Mouse (Mus musculus) intestine, postnatal 0 days (tissue): ENCODE measurements at regions not wholly inside any gene's neighbourhood (a gene's known extent, or its start where the extent isn't known, plus 50 kb on each side); places are given as distances from the start of the nearest gene placed in this dataset.

ENCODE experiments used
- ATAC-seq: fragments of 200-750 bp; cut with Nextera tagmentation; 2 replicates; pipeline ENCODE4 v1.8.0; 2017; ENCODE audit warnings: mild to moderate bottlenecking, moderate TSS enrichment, moderate library complexity
- H3K27ac ChIP-seq: fragments of 300-500 bp; sonication (generic); 2 replicates; pipeline ENCODE4 v1.5.1; 2014; ENCODE audit warnings: mild to moderate bottlenecking, low read depth, low read length, moderate library complexity
- H3K27me3 ChIP-seq: fragments of 300-500 bp; sonication (generic); replicated peaks from 2 replicates; pipeline ENCODE4 v1.6.1; 2014; ENCODE audit warnings: low read length, mixed read lengths; ENCODE audit not compliant: control insufficient read depth, insufficient read depth
- H3K36me3 ChIP-seq: fragments of 300-500 bp; sonication (generic); 2 replicates; pipeline ENCODE4 v1.6.1; 2014; ENCODE audit warnings: mild to moderate bottlenecking, moderate library complexity; ENCODE audit not compliant: control insufficient read depth, insufficient read depth
- H3K4me1 ChIP-seq: fragments of 300-500 bp; sonication (generic); replicated peaks from 2 replicates; pipeline ENCODE4 v1.6.1; 2014; ENCODE audit warnings: antibody characterized with exemption, low read length, mixed read lengths; ENCODE audit not compliant: control insufficient read depth, insufficient read depth
- H3K4me2 ChIP-seq: fragments of 300-500 bp; sonication (generic); replicated peaks from 2 replicates; pipeline ENCODE4 v1.6.1; 2014; ENCODE audit warnings: low read depth, mild to moderate bottlenecking, moderate library complexity
- H3K4me3 ChIP-seq: fragments of 300-500 bp; sonication (generic); 2 replicates; pipeline ENCODE4 v1.5.1; 2014; ENCODE audit warnings: low read depth, low read length
- H3K9ac ChIP-seq: fragments of 300-500 bp; sonication (generic); 2 replicates; pipeline ENCODE4 v1.6.1; 2014; ENCODE audit warnings: mild to moderate bottlenecking, low read depth, low read length
- H3K9me3 ChIP-seq: fragments of 300-500 bp; sonication (generic); 2 replicates; pipeline ENCODE4 v1.6.1; 2016; ENCODE audit warnings: mixed run types; ENCODE audit not compliant: control insufficient read depth
- CTCF ChIP-seq: sonication (generic); IDR thresholded peaks from 2 replicates; pipeline ENCODE4 v1.5.1; 2016; ENCODE audit warnings: low read depth, mild to moderate bottlenecking, control low read depth, antibody characterized with exemption, moderate library complexity
- WGBS: fragments of 180-500 bp; shearing (Covaris S2); extraction: QIAGEN DNeasy Blood & Tissue Kit; methylation state at CpG from one replicate; pipeline ENCODE4 v1.1.7; 2014; 5-methylcytosine and 5-hydroxymethylcytosine counted together

- Histone ChIP-seq H3K4me3 (no peak overlapping the region), H3K4me1 (no peaks in the 10 kb centered on the region), H3K9ac (no peak overlapping the region), H3K9me3 (no peaks in the 10 kb centered on the region), H3K27ac (no peak overlapping the region), H3K27me3 (no peaks in the 10 kb centered on the region), H3K36me3 (no peaks in the 10 kb centered on the region), H3K4me2 (no peak overlapping the region)
- no peak for TF ChIP-seq CTCF
- ATAC-seq: no peak
- 73% methylated on average over 10 of the region's 10 CpGs for WGBS
Observed at GRCm38 (mm10) chr6:50814936-50815500, 160.8 kb upstream of the Npvf start.

DNA sequence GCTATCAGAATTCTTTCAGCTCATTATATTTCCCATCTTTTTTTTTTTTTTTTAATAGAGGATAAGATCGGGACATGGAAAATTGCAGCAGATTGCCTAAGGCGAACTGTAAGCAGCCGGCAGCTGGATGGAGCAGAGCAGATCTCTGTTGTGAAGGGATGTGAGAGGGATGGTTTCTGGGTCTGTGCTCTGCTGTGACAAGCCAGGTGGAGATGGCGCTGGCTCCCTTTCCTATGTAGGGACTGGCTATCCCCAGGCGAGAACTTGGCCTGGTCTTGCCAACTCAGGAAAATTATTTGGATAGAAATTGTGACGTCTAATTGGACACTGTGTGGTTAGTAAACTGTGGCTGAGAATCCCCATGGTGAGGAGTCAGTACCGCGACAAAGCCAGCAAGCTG lies 161.3 kb upstream of the Npvf start:
- Histone ChIP-seq H3K4me1 (no peaks in the 10 kb centered on the region), H3K4me3 (no peak overlapping the region), H3K36me3 (no peaks in the 10 kb centered on the region), H3K9ac (no peak overlapping the region), H3K9me3 (no peaks in the 10 kb centered on the region), H3K27ac (no peak overlapping the region), H3K27me3 (no peaks in the 10 kb centered on the region), H3K4me2 (no peak overlapping the region)
- 75% methylated on average over 8 of the region's 8 CpGs for WGBS
- no peak for TF ChIP-seq CTCF
- ATAC-seq: no peak

DNA sequence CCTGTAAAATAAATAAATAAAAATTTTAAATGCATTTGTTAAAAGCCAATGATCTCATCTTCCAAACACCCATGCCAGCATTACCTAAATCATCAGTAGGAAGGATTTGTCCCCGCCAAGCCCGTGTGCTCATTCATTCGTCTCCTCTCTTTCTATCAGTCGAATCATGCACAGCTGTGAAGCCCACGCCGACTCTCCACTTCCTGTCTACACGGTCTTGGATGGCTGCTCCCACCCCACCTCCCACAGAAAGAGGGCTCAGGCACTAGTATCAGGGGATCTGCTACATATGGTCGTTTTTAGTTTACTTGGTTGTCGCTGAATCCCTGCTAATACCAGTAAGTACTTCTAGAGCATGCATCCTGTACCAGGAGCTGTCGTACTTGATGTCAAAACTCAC lies 163.2 kb upstream of the Npvf start:
- H3K36me3 ChIP-seq: no peaks in the 10 kb centered on the region
- no peak overlapping the region for H3K27ac ChIP-seq
- H3K4me3 ChIP-seq: no peak overlapping the region
- no peak overlapping the region for H3K4me2 ChIP-seq
- no peaks in the 10 kb centered on the region for H3K27me3 ChIP-seq
- ATAC-seq: no peak
- H3K9me3 ChIP-seq: no peaks in the 10 kb centered on the region
- no peaks in the 10 kb centered on the region for H3K4me1 ChIP-seq
- TF ChIP-seq CTCF: no peak
- WGBS: 62% methylated on average over 10 of the region's 10 CpGs
- no peak overlapping the region for H3K9ac ChIP-seq

DNA sequence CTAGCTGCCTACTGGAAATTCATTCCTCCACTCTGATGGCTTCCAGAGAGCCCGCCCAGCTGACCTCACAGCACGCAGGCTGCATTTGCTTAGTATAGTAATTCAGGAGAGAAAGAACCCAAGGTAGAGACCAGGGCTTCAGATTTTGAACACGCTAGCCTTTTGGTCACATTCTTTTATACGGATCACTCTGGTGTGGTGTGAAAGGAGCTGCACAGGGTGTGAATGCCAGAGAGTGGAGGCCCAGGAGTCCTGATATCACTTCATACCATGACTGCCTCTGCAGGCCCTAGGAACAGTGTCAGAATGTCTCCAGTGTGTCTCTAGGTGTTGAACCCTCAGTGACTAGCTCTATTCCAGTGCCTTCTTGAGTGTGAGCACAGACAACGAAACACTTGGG lies 164.2 kb upstream of the Npvf start:
- H3K4me1 ChIP-seq: no peaks in the 10 kb centered on the region
- TF ChIP-seq CTCF: no peak
- no peaks in the 10 kb centered on the region for H3K27me3 ChIP-seq
- no peak overlapping the region for H3K4me2 ChIP-seq
- no peaks in the 10 kb centered on the region for H3K9me3 ChIP-seq
- no peaks in the 10 kb centered on the region for H3K36me3 ChIP-seq
- WGBS: 90% methylated on average over 5 of the region's 5 CpGs
- ATAC-seq: no peak
- no peak overlapping the region for H3K9ac ChIP-seq
- no peak overlapping the region for H3K4me3 ChIP-seq
- no peak overlapping the region for H3K27ac ChIP-seq

- no peak overlapping the region for H3K9ac ChIP-seq
- H3K27me3 ChIP-seq: no peaks in the 10 kb centered on the region
- 51% methylated on average over 10 of the region's 10 CpGs for WGBS
- H3K9me3 ChIP-seq: no peaks in the 10 kb centered on the region
- no peak for TF ChIP-seq CTCF
- no peak overlapping the region for H3K4me3 ChIP-seq
- ATAC-seq: no peak
- no peaks in the 10 kb centered on the region for H3K36me3 ChIP-seq
- no peak overlapping the region; the same call in 1 of the 2 replicates for H3K27ac ChIP-seq
- no peak overlapping the region for H3K4me2 ChIP-seq
- no peaks in the 10 kb centered on the region for H3K4me1 ChIP-seq
Observed at GRCm38 (mm10) chr6:50818891-50819541, 164.8 kb upstream of the Npvf start.

GRCm38 (mm10) chr6:50821401-50822235 lies 167.4 kb upstream of the Npvf start:
- no peak for ATAC-seq
- no peaks in the 10 kb centered on the region for H3K4me1 ChIP-seq
- no peaks in the 10 kb centered on the region for H3K27me3 ChIP-seq
- no peaks in the 10 kb centered on the region for H3K9me3 ChIP-seq
- H3K4me3 ChIP-seq: no peak overlapping the region
- H3K4me2 ChIP-seq: no peak overlapping the region
- H3K9ac ChIP-seq: no peak overlapping the region
- no peaks in the 10 kb centered on the region for H3K36me3 ChIP-seq
- H3K27ac ChIP-seq: no peak overlapping the region
- 66% methylated on average over 12 of the region's 12 CpGs for WGBS
- no peak for TF ChIP-seq CTCF
